Comparison of ENCODE assay signal across 8 mouse cellular contexts in the genomic region with DNA sequence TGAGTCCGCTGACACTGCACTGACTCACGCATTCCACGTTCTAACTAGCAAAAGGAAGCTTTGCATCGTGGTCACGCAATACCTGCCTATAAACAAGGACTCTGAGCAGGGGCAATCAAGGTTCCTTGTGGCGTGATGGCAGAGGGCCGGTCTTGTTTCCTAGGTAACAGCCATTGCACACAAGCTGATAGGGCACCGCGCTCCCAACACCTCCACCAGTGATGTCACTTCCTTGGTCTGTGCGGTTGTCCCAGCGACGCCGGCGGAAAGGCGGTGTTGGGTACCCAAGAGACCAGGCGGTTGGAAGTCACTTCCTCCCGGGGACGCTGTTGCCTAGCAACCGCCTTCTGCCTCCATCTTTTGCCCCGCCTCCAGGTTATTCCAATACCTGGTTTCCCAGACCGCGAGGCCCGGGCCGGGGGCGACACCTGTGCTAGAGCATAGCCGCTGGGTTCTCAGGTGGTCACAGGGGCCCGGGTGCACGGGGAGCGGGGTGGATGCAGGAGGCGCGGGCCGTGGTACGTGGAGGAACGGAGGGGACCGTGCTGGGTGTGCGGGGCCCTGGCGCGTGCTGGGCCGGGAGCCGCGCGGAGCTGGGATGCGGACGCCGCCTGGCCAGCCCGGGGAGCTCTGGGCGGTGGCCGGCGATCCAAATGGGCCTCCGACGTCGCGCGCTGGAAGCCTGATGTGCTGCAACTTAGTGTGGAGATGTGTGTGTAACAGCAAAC. TPM values are rescaled to one million over a fixed set of nuclear protein-coding genes. Genes with fewer than 3 reads are reported as not detected.
DNase-seq lines count a peak whose midpoint lies in the region; ATAC-seq and TF ChIP-seq lines count a peak whose summit lies in the region.

TSS of gene Map9 (plus strand) at position 248 of the 728 bp plus-strand sequence.

- no peaks in the 10 kb centered on the region for H3K27me3 ChIP-seq in hindbrain, postnatal 0 days (ENCODE audit: insufficient read depth, low read length)

- WGBS in hindbrain, postnatal 0 days, result under 1% methylated on average over 54 of the region's 54 CpGs

- H3K9me3 ChIP-seq in hindbrain, postnatal 0 days (ENCODE audit: low read length), result no peaks in the 10 kb centered on the region

- TF ChIP-seq CTCF in hindbrain, postnatal 0 days (IDR thresholded peaks at IDR 0.05; ENCODE audit: low read depth), result no peak

- H3K4me3 ChIP-seq in hindbrain, postnatal 0 days (ENCODE audit: low read length), result peak within 1 kb of the TSS; percentile 91

- ATAC-seq in hindbrain, postnatal 0 days, result peak; percentile 100

- peak within 1 kb of the TSS; percentile 80 for H3K27ac ChIP-seq in hindbrain, postnatal 0 days

- peak within 1 kb of the TSS; percentile 69 for H3K4me2 ChIP-seq in hindbrain, postnatal 0 days (ENCODE audit: low read depth, low read length)

- H3K36me3 ChIP-seq in hindbrain, postnatal 0 days (ENCODE audit: insufficient read depth, low read length), result peaks cover 7% of the 10 kb centered on the region; the same call in 1 of the 2 replicates

- peak; percentile 99 for DNase-seq in ZHBTc4 (ENCODE audit: low read depth, low spot score)
- peak; percentile 82 to 93 for DNase-seq in cerebellum, postnatal 4 days (ENCODE audit: low spot score in 2 of 2)
- peak; percentile 94 to 98 for DNase-seq in gastrocnemius, adult 8-10 months (ENCODE audit: low spot score in 2 of 2)
- DNase-seq in hindbrain, postnatal 0 days (ENCODE audit: low spot score), result peak; percentile 100
- DNase-seq in left cerebral cortex, adult 18-20 months (ENCODE audit: low spot score in 2 of 2), result peak; percentile 97 to 99
- DNase-seq in lung, postnatal 4 days, result peak; percentile 92 to 98
- peak; percentile 99 for DNase-seq in retina, postnatal 1 day
- DNase-seq in thymus, postnatal 4 days, result peak; percentile 91

- H3K9ac ChIP-seq in hindbrain, postnatal 0 days (replicated peaks; ENCODE audit: low read length), result peak within 1 kb of the TSS; percentile 68

- H3K4me1 ChIP-seq in hindbrain, postnatal 0 days (ENCODE audit: insufficient read depth, low read length), result 0 out of 2 replicates have a peak, but pooled peaks cover 6% of the 10 kb centered on the region

RNA-seq across cellular contexts. Expression of gene Map9, which starts in this region (rescaled TPM):
- total RNA-seq in gastrocnemius, adult 8-10 months (2022), result 1 to 10 TPM; 1.4 to 3.2 (median 1.7) TPM
- total RNA-seq in hindbrain, postnatal 0 days (2014; rRNA removed), result 47.8 and 53.3 TPM in 2 replicates
- polyA plus RNA-seq in hindbrain, postnatal 0 days (2015; fragmentation: Nextera tagmentation; extraction: Ambion mirVana), result 109 and 118 TPM in 2 replicates
- total RNA-seq in left cerebral cortex, adult 18-20 months (2021), result 10 to 100 TPM; 88.9 to 95.6 TPM

Comparison
In these comparisons a context has a peak if more than half of its experiments do, and no peak if none do; other contexts are left out.
1. Peak in every context shown above with its lines: DNase-seq, ATAC-seq, H3K4me3 ChIP-seq and H3K27ac ChIP-seq.
2. RNA of gene Map9 (total RNA-seq): 88.9 to 95.6 TPM in left cerebral cortex, adult 18-20 months and 47.8 to 53.3 TPM in hindbrain, postnatal 0 days; 1.4 to 3.2 TPM in gastrocnemius, adult 8-10 months; every median in the first group is over 10 times any median in the second.